Mouse (Mus musculus) left cerebral cortex, postnatal 25 days (tissue): ENCODE measurements around the gene Vmn1r112. TPM values are rescaled to one million over a fixed set of nuclear protein-coding genes. Genes with fewer than 3 reads are reported as not detected.
"Not testable (repeated sequence)": the region's sequence is repeated elsewhere in the genome, so short reads cannot be mapped to it uniquely, and the experiment has no call there.

Source experiments
- DNase-seq, 2 experiments: peaks; one replicate each; pipeline ENCODE4 v3.0.0; 2022; ENCODE audit warnings: low spot score in 2 of 2, mixed read lengths in 1 of 2
- intact Hi-C: fragments of 180-260 bp; cut with DNase I; formaldehyde crosslinking; loops from one replicate; pipeline ENCODE4 v1.15.1; 2025
- total RNA-seq, 2 experiments: library from RNA; stranded (reverse); gene quantifications; 2 replicates each; pipeline ENCODE4 v1.2.3; 2021

The Vmn1r112 gene
- total RNA-seq, result not detected

- DNase-seq, intact Hi-C loops: not testable (repeated sequence)
These were observed at the start of gene Vmn1r112 for GRCm38 (mm10) chr7:20770885-20771284. TSS of gene Vmn1r112 (plus strand) at chr7:20771185.

GRCm38 (mm10) chr7:20730524-20730923, 40.5 kb upstream of the Vmn1r112 start, which contains the start of gene Gm10668:
TSS of gene Gm10668 (minus strand) at chr7:20730624.
- DNase-seq, intact Hi-C loops: not testable (repeated sequence)

- DNase-seq, intact Hi-C loops: not testable (repeated sequence)
These were observed 16.0 kb downstream of the Vmn1r112 start, which contains the start of gene Vmn1r113 for GRCm38 (mm10) chr7:20786985-20787384. TSS of gene Vmn1r113 (plus strand) at chr7:20787285.

- DNase-seq, intact Hi-C loops: not testable (repeated sequence)
These were observed 41.1 kb downstream of the Vmn1r112 start, which contains the start of gene Vmn1r114 for GRCm38 (mm10) chr7:20812086-20812485. TSS of gene Vmn1r114 (minus strand) at chr7:20812186.

Other genes with a start within 250 kb of the Vmn1r112 start
- gene Vmn1r104, start 237.3 kb upstream of the Vmn1r112 start, total RNA-seq, result not detected
- gene Gm5726, start 225.4 kb upstream of the Vmn1r112 start, total RNA-seq, result not detected
- not detected for gene Gm4141, start 194.9 kb upstream of the Vmn1r112 start, total RNA-seq
- gene Gm4513, start 172.2 kb upstream of the Vmn1r112 start, total RNA-seq, result not detected
- not detected for gene Vmn1r107, start 102.3 kb upstream of the Vmn1r112 start, total RNA-seq
- gene Vmn1r111, start 68.0 kb upstream of the Vmn1r112 start, total RNA-seq, result not detected
- gene Gm10668, start 40.6 kb upstream of the Vmn1r112 start, total RNA-seq, result not detected
- not detected for gene Vmn1r113, start 16.1 kb downstream of the Vmn1r112 start, total RNA-seq
- not detected for gene Vmn1r114, start 41.0 kb downstream of the Vmn1r112 start, total RNA-seq
- gene Vmn1r115, start 73.8 kb downstream of the Vmn1r112 start, total RNA-seq, result not detected
- not detected for gene Vmn1r116, start 101.1 kb downstream of the Vmn1r112 start, total RNA-seq
- not detected for gene Vmn1r117, start 112.9 kb downstream of the Vmn1r112 start, total RNA-seq
- gene Vmn1r118, start 141.2 kb downstream of the Vmn1r112 start, total RNA-seq, result not detected
- not detected for gene Vmn1r119, start 241.3 kb downstream of the Vmn1r112 start, total RNA-seq